Mouse (Mus musculus): ENCODE data around the gene Becn1. TPM values are rescaled to one million over a fixed set of nuclear protein-coding genes. Genes with fewer than 3 reads are reported as not detected.
"Not testable (repeated sequence)": the region's sequence is repeated elsewhere in the genome, so short reads cannot be mapped to it uniquely, and the experiment has no call there.

Gene Becn1
- 100 to 1,000 TPM; 217 to 238 TPM for total RNA-seq (2021)

- peak; percentile 95 to 96 for DNase-seq
Observed at GRCm38 (mm10) chr11:101302004-101302798, at the start of gene Becn1. Gene Becn1, minus strand, starts transcription at chr11:101302286.

GRCm38 (mm10) chr11:101351721-101352111 is 49.6 kb upstream of the Becn1 start:
- DNase-seq = no peak

- no peak for DNase-seq
Observed at GRCm38 (mm10) chr11:101351100-101351720, 49.1 kb upstream of the Becn1 start.

GRCm38 (mm10) chr11:101349216-101349615 is 47.1 kb upstream of the Becn1 start:
- DNase-seq = no peak

- no peak for DNase-seq
Observed at GRCm38 (mm10) chr11:101348774-101349173, 46.7 kb upstream of the Becn1 start.

- no peak for DNase-seq
Observed at GRCm38 (mm10) chr11:101347083-101347775, 45.1 kb upstream of the Becn1 start.

- DNase-seq = no peak
Observed at GRCm38 (mm10) chr11:101338123-101338760, 36.2 kb upstream of the Becn1 start.

GRCm38 (mm10) chr11:101335685-101336084 is 33.6 kb upstream of the Becn1 start:
- DNase-seq = no peak

GRCm38 (mm10) chr11:101334516-101334915 is 32.4 kb upstream of the Becn1 start:
- no peak for DNase-seq

GRCm38 (mm10) chr11:101334023-101334422 is 31.9 kb upstream of the Becn1 start:
- DNase-seq = no peak

GRCm38 (mm10) chr11:101332537-101332936 is 30.5 kb upstream of the Becn1 start:
- DNase-seq = no peak

GRCm38 (mm10) chr11:101330961-101331360 is 28.9 kb upstream of the Becn1 start:
- not testable (repeated sequence) for DNase-seq

- no peak for DNase-seq
Observed at GRCm38 (mm10) chr11:101330371-101330924, 28.4 kb upstream of the Becn1 start, which contains the start of gene Aoc3. Gene Aoc3, plus strand, starts transcription at chr11:101330605.

GRCm38 (mm10) chr11:101328941-101329635 is 27.0 kb upstream of the Becn1 start:
- DNase-seq = peak; percentile 40 to 48

- peak in 1 of 2 experiments; percentile 8 for DNase-seq
Observed at GRCm38 (mm10) chr11:101327311-101327710, 25.2 kb upstream of the Becn1 start.

- DNase-seq = no peak
Observed at GRCm38 (mm10) chr11:101326147-101326546, 24.1 kb upstream of the Becn1 start.

- not testable (repeated sequence) for DNase-seq
Observed at GRCm38 (mm10) chr11:101325201-101325600, 23.1 kb upstream of the Becn1 start.

GRCm38 (mm10) chr11:101324763-101325162 is 22.7 kb upstream of the Becn1 start, which contains the start of gene Aoc2:
Gene Aoc2, plus strand, starts transcription at chr11:101325063.
- DNase-seq = no peak

- DNase-seq = peak; percentile 72 to 73
Observed at GRCm38 (mm10) chr11:101323609-101324008, 21.5 kb upstream of the Becn1 start.

GRCm38 (mm10) chr11:101316501-101316917 is 14.4 kb upstream of the Becn1 start:
- DNase-seq = no peak
